Mouse (Mus musculus): ENCODE measurements around the gene Med23.

GRCm38 (mm10) chr10:24826130-24826529 lies 43.7 kb upstream of the Med23 start:
- TF ChIP-seq CTCF (IDR thresholded peaks at IDR 0.05; ENCODE audit: low read depth) = no peak
- TF ChIP-seq EP300 (IDR thresholded peaks at IDR 0.05; ENCODE audit: low read depth) = no peak
